Mouse (Mus musculus) hindbrain, embryonic 11.5 days (tissue): ENCODE data around the gene Pde8a. TPM values are rescaled to one million over a fixed set of nuclear protein-coding genes. Genes with fewer than 3 reads are reported as not detected.
"Not testable (repeated sequence)": the region's sequence is repeated elsewhere in the genome, so short reads cannot be mapped to it uniquely, and the experiment has no call there.

Experiments used
- ATAC-seq: fragments of 200-750 bp; cut with Nextera tagmentation; 2 replicates; pipeline ENCODE4 v1.8.0; 2017; ENCODE audit warnings: mild to moderate bottlenecking, moderate TSS enrichment, moderate library complexity; ENCODE audit not compliant: low FRiP score
- DNase-seq: peaks from one replicate; pipeline ENCODE4 v3.0.0-alpha.2; 2015; ENCODE audit warnings: low spot score
- H3K27ac ChIP-seq: fragments of 300-500 bp; sonication (generic); 2 replicates; pipeline ENCODE4 v1.5.1; 2014; ENCODE audit warnings: mild to moderate bottlenecking, low read depth, low read length
- H3K27me3 ChIP-seq: fragments of 300-500 bp; sonication (generic); 2 replicates; pipeline ENCODE4 v1.6.1; 2014; ENCODE audit warnings: mild to moderate bottlenecking, low read length, moderate library complexity, mixed read lengths; ENCODE audit not compliant: control insufficient read depth, insufficient read depth
- H3K36me3 ChIP-seq: fragments of 300-500 bp; sonication (generic); 2 replicates; pipeline ENCODE4 v1.6.1; 2014; ENCODE audit warnings: mild to moderate bottlenecking, low read length, moderate library complexity, mixed read lengths; ENCODE audit not compliant: control insufficient read depth, insufficient read depth
- H3K4me1 ChIP-seq: fragments of 300-500 bp; sonication (generic); replicated peaks from 2 replicates; pipeline ENCODE4 v1.6.1; 2014; ENCODE audit warnings: low read length, mixed read lengths; ENCODE audit not compliant: control insufficient read depth, insufficient read depth
- H3K4me2 ChIP-seq: fragments of 300-500 bp; sonication (generic); replicated peaks from 2 replicates; pipeline ENCODE4 v1.6.1; 2014; ENCODE audit warnings: mild to moderate bottlenecking, low read depth, low read length
- H3K4me3 ChIP-seq: fragments of 300-500 bp; sonication (generic); 2 replicates; pipeline ENCODE4 v1.5.1; 2014; ENCODE audit warnings: low read depth, low read length
- H3K9ac ChIP-seq: fragments of 300-500 bp; sonication (generic); 2 replicates; pipeline ENCODE4 v1.6.1; 2014; ENCODE audit warnings: low read depth, low read length
- H3K9me3 ChIP-seq: fragments of 300-500 bp; sonication (generic); 2 replicates; pipeline ENCODE4 v1.6.1; 2016; ENCODE audit warnings: low read length; ENCODE audit not compliant: control insufficient read depth
- WGBS: fragments of 180-500 bp; shearing (Covaris S2); extraction: QIAGEN DNeasy Blood & Tissue Kit; methylation state at CpG from one replicate; pipeline ENCODE4 v1.1.7; 2014; 5-methylcytosine and 5-hydroxymethylcytosine counted together
- polyA plus RNA-seq: library from polyadenylated mRNA; unstranded; fragments of >200 nt; fragmentation: Nextera tagmentation; extraction: Ambion mirVana; gene quantifications from 2 replicates; pipeline ENCODE4 v1.2.1, GENCODE M21; 2014

The Pde8a gene
- polyA plus RNA-seq, 1 experiment from 2014 or later, result 2.5 TPM

GRCm38 (mm10) chr7:81182492-81183175, 30.8 kb upstream of the Pde8a start:
- WGBS, result 85% methylated on average over 10 of the region's 10 CpGs
- no peaks in the 10 kb centered on the region for H3K9me3 ChIP-seq
- H3K4me1 ChIP-seq, result no peaks in the 10 kb centered on the region
- ATAC-seq, result no peak
- H3K36me3 ChIP-seq, result no peaks in the 10 kb centered on the region
- no peak overlapping the region for H3K4me2 ChIP-seq
- no peaks in the 10 kb centered on the region for H3K27me3 ChIP-seq
- H3K27ac ChIP-seq, result no peak overlapping the region
- no peak for DNase-seq
- H3K4me3 ChIP-seq, result no peak overlapping the region
- no peak overlapping the region for H3K9ac ChIP-seq

GRCm38 (mm10) chr7:81183181-81183580, 30.2 kb upstream of the Pde8a start:
- no peaks in the 10 kb centered on the region for H3K27me3 ChIP-seq
- H3K9ac ChIP-seq, result no peak overlapping the region
- ATAC-seq (no peak), DNase-seq (no peak)
- H3K27ac ChIP-seq, result no peak overlapping the region
- H3K4me2 ChIP-seq, result no peak overlapping the region
- no peaks in the 10 kb centered on the region for H3K36me3 ChIP-seq
- no peaks in the 10 kb centered on the region for H3K4me1 ChIP-seq
- H3K9me3 ChIP-seq, result no peaks in the 10 kb centered on the region
- H3K4me3 ChIP-seq, result no peak overlapping the region

DNA sequence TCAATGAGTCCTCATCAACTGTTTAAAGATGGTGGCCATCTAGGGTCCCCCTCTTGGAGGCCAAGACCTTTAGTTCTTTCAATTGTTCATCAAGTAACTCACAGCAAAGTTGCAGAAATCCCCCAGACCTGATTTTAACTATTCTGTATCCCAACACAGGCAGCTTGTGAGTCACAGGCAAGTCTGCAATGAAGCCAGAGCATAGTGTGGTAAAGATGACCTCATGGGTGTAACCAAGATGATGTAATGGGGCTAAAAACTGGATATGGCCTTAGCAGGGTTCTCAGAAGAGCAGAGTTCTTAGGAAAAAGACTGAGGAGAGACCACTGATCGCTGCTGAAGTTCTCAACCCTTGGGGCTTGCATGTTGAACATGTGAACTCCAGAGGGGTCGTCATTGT, 29.3 kb upstream of the Pde8a start:
- DNase-seq (no peak), ATAC-seq (no peak)
- H3K27ac ChIP-seq, result no peak overlapping the region
- no peaks in the 10 kb centered on the region for H3K27me3 ChIP-seq
- no peak overlapping the region for H3K9ac ChIP-seq
- H3K36me3 ChIP-seq, result no peaks in the 10 kb centered on the region
- no peaks in the 10 kb centered on the region for H3K9me3 ChIP-seq
- H3K4me3 ChIP-seq, result no peak overlapping the region
- H3K4me2 ChIP-seq, result no peak overlapping the region
- H3K4me1 ChIP-seq, result no peaks in the 10 kb centered on the region
- 90% methylated on average over 2 of the region's 2 CpGs for WGBS

DNA sequence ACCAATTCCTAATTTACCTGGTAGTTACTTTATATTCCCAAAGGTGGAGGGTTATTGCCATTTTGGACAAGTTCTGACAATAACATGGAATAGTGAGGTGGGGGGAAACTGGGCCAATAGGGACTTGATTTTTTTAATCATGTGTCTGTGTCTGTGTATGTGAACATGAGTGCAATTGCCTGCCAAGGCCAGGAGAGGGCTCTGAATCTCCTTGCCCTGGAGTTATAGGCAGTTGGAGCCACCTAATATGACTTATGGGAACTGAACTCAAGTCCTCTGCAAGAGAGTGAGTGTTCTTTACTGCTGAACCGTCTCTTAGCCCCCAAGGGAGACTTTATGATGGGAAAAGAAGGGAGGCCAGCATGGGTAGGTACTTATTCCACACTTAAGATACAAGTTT, 28.7 kb upstream of the Pde8a start:
- DNase-seq (no peak), ATAC-seq (no peak)
- Histone ChIP-seq H3K9ac (no peak overlapping the region), H3K4me3 (no peak overlapping the region), H3K4me1 (no peaks in the 10 kb centered on the region), H3K4me2 (no peak overlapping the region), H3K9me3 (no peaks in the 10 kb centered on the region), H3K36me3 (no peaks in the 10 kb centered on the region), H3K27me3 (no peaks in the 10 kb centered on the region), H3K27ac (no peak overlapping the region)
- 88% methylated on average over 1 of the region's 1 CpGs for WGBS

- not testable (repeated sequence) for H3K27me3 ChIP-seq, H3K4me2 ChIP-seq, H3K36me3 ChIP-seq, H3K9me3 ChIP-seq, H3K9ac ChIP-seq, DNase-seq, H3K4me3 ChIP-seq, H3K27ac ChIP-seq, H3K4me1 ChIP-seq, ATAC-seq
These were observed 27.4 kb upstream of the Pde8a start for GRCm38 (mm10) chr7:81186036-81186435.

DNA sequence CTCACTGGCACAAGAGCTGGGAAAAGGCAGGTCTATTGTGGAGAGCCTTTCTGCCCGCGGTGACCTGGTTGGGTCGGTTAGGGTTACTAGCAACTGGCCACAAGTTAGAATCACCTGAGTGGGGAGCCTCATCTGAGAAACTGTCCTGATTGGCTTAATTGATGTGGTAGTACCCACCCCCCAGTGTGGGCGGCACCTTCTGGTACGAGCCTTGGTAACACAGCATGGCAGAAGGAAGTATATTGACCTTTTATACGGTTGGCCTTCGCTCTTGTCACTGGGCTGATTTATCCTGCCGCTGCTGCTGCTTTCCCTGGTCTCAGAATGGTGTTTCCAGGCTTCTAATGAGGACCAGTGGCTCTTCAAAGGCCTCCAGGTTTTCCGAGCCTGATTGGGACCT, 24.2 kb upstream of the Pde8a start:
- H3K4me1 ChIP-seq, result no peaks in the 10 kb centered on the region
- H3K27me3 ChIP-seq, result no peaks in the 10 kb centered on the region
- 76% methylated on average over 9 of the region's 9 CpGs for WGBS
- no peak overlapping the region for H3K9ac ChIP-seq
- no peak overlapping the region for H3K4me3 ChIP-seq
- no peak overlapping the region for H3K4me2 ChIP-seq
- no peaks in the 10 kb centered on the region for H3K9me3 ChIP-seq
- H3K36me3 ChIP-seq, result no peaks in the 10 kb centered on the region
- no peak for DNase-seq
- no peak for ATAC-seq
- H3K27ac ChIP-seq, result no peak overlapping the region

GRCm38 (mm10) chr7:81195509-81195908, 17.9 kb upstream of the Pde8a start:
- Histone ChIP-seq H3K4me3 (no peak overlapping the region), H3K9ac (no peak overlapping the region), H3K27me3 (no peaks in the 10 kb centered on the region), H3K4me2 (no peak overlapping the region), H3K9me3 (no peaks in the 10 kb centered on the region), H3K36me3 (no peaks in the 10 kb centered on the region), H3K27ac (no peak overlapping the region), H3K4me1 (peaks cover 3% of the 10 kb centered on the region; the same call in 1 of the 2 replicates)
- no peak for DNase-seq
- ATAC-seq, result no peak
- WGBS, result 65% methylated on average over 4 of the region's 4 CpGs

GRCm38 (mm10) chr7:81196796-81197195, 16.6 kb upstream of the Pde8a start:
- DNase-seq, result no peak
- no peak for ATAC-seq
- H3K9ac ChIP-seq, result no peak overlapping the region
- 63% methylated on average over 3 of the region's 3 CpGs for WGBS
- H3K36me3 ChIP-seq, result no peaks in the 10 kb centered on the region
- no peaks in the 10 kb centered on the region for H3K27me3 ChIP-seq
- H3K4me3 ChIP-seq, result no peak overlapping the region
- H3K9me3 ChIP-seq, result no peaks in the 10 kb centered on the region
- peaks cover 3% of the 10 kb centered on the region; the same call in 1 of the 2 replicates for H3K4me1 ChIP-seq
- H3K27ac ChIP-seq, result no peak overlapping the region
- no peak overlapping the region for H3K4me2 ChIP-seq

- H3K36me3 ChIP-seq, result no peaks in the 10 kb centered on the region
- H3K4me3 ChIP-seq, result no peak overlapping the region
- no peak overlapping the region for H3K27ac ChIP-seq
- DNase-seq, result peak; percentile 34
- H3K27me3 ChIP-seq, result no peaks in the 10 kb centered on the region
- H3K4me2 ChIP-seq, result no peak overlapping the region
- no peak for ATAC-seq
- H3K9ac ChIP-seq, result no peak overlapping the region
- peaks cover 3% of the 10 kb centered on the region; the same call in 1 of the 2 replicates for H3K4me1 ChIP-seq
- no peaks in the 10 kb centered on the region for H3K9me3 ChIP-seq
- WGBS, result 39% methylated on average over 4 of the region's 4 CpGs
These were observed 14.9 kb upstream of the Pde8a start for GRCm38 (mm10) chr7:81198538-81198937.
